8 mouse cellular contexts compared by ENCODE assay signal in the genomic region with DNA sequence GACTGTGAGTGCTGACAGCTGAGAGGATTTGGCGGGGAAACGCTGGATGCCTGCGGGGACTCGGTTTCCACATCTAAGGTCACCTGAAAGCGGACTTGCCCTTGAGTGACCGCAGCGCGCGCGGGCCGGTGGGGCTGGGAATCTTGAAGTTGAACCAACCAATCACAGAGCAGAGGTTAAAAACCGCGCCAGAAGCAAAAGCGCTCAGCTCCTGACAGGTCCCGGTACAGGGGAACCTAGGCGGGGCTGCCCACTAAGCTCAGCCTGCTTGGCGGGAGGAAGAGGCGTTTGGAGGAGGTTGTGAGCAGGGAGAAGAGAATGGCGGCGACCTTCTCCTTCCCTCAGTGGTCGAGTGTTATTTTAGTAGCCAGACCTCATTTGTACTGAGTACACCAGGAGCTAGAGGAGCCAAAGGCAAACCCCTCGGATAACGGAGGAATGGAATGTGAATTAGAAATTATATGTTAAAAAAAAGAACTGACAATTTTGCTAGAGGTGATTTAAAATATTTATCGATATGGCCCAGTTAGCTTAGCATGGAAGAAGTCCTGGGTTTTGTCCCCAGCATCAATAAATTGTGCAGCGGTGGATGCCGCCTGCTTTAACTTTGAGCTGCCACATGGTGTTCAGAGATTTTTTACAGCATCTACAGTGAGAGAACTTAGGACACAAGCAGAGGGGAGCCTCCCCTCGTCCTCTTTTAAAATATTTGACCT. TPM values are rescaled to one million over a fixed set of nuclear protein-coding genes. Genes with fewer than 3 reads are reported as not detected.
DNase-seq lines count a peak whose midpoint lies in the region; ATAC-seq and TF ChIP-seq lines count a peak whose summit lies in the region.

No protein-coding gene starts in this region.

- no peaks in the 10 kb centered on the region for H3K9me3 ChIP-seq in ES-Bruce4 (replicated peaks; ENCODE audit: control insufficient read depth, insufficient read depth, low read length, poor library complexity, severe bottlenecking)
- no peaks in the 10 kb centered on the region for H3K9me3 ChIP-seq in embryonic facial prominence, embryonic 15.5 days (replicated peaks)
- H3K9me3 ChIP-seq in intestine, postnatal 0 days (ENCODE audit: control insufficient read depth), result no peaks in the 10 kb centered on the region
- no peaks in the 10 kb centered on the region for H3K9me3 ChIP-seq in stomach, embryonic 15.5 days

- DNase-seq in 3134 (ENCODE audit: extremely low read depth, insufficient read length, low spot score), result peak; percentile 87
- DNase-seq in layer of hippocampus, adult 11-12 months (ENCODE audit: low spot score), result no peak
- DNase-seq in frontal cortex, postnatal 14 days (ENCODE audit: low spot score in 2 of 2), result no peak

- H3K9ac ChIP-seq in ES-Bruce4 (ENCODE audit: low read depth, poor library complexity, severe bottlenecking), result peak overlapping the region; percentile 79
- H3K9ac ChIP-seq in embryonic facial prominence, embryonic 15.5 days, result no peak overlapping the region
- H3K9ac ChIP-seq in intestine, postnatal 0 days (ENCODE audit: low read depth, low read length), result no peak overlapping the region
- H3K9ac ChIP-seq in stomach, embryonic 15.5 days, result peak overlapping the region; percentile 43; the same call in 1 of the 2 replicates

- TF ChIP-seq CTCF in ES-Bruce4 (IDR thresholded peaks at IDR 0.05; ENCODE audit: low read depth, low read length), result no peak
- TF ChIP-seq CTCF in intestine, postnatal 0 days (IDR thresholded peaks at IDR 0.05; ENCODE audit: low read depth), result no peak

- H3K4me2 ChIP-seq in embryonic facial prominence, embryonic 15.5 days (replicated peaks), result peak overlapping the region; percentile 97
- peak overlapping the region; percentile 96 for H3K4me2 ChIP-seq in intestine, postnatal 0 days (replicated peaks; ENCODE audit: low read depth)
- H3K4me2 ChIP-seq in stomach, embryonic 15.5 days, result peak overlapping the region; percentile 86

- no peaks in the 10 kb centered on the region for H3K27me3 ChIP-seq in ES-Bruce4 (ENCODE audit: control insufficient read depth, insufficient read depth, low read length, poor library complexity, severe bottlenecking)
- no peaks in the 10 kb centered on the region for H3K27me3 ChIP-seq in embryonic facial prominence, embryonic 15.5 days
- no peaks in the 10 kb centered on the region for H3K27me3 ChIP-seq in intestine, postnatal 0 days (replicated peaks; ENCODE audit: control insufficient read depth, insufficient read depth, low read length)
- H3K27me3 ChIP-seq in stomach, embryonic 15.5 days (replicated peaks), result no peaks in the 10 kb centered on the region

- TF ChIP-seq EP300 in ES-Bruce4 (IDR thresholded peaks at IDR 0.05; ENCODE audit: insufficient read depth, low read depth, low read length), result 0 out of 2 replicates have a peak, but pooled peaks have one; percentile 52

- WGBS in embryonic facial prominence, embryonic 15.5 days, result under 1% methylated on average over 27 of the region's 27 CpGs
- 4% methylated on average over 27 of the region's 27 CpGs for WGBS in intestine, postnatal 0 days
- WGBS in stomach, embryonic 15.5 days, result 1% methylated on average over 27 of the region's 27 CpGs

- H3K4me3 ChIP-seq in ES-Bruce4 (ENCODE audit: low read depth, low read length), result peak overlapping the region; percentile 87
- peak overlapping the region; percentile 91 for H3K4me3 ChIP-seq in embryonic facial prominence, embryonic 15.5 days (replicated peaks)
- peak overlapping the region; percentile 87 for H3K4me3 ChIP-seq in intestine, postnatal 0 days (ENCODE audit: low read depth, low read length)
- H3K4me3 ChIP-seq in stomach, embryonic 15.5 days (replicated peaks), result peak overlapping the region; percentile 86

- ATAC-seq in embryonic facial prominence, embryonic 15.5 days (ENCODE audit: insufficient number of reproducible peaks, low FRiP score, low TSS enrichment, low read depth), result no peak
- ATAC-seq in intestine, postnatal 0 days, result peak; percentile 11; the same call in 1 of the 2 replicates
- ATAC-seq in megakaryocyte, adult 5-6 weeks (ENCODE audit: poor library complexity, severe bottlenecking), result peak; percentile 36
- ATAC-seq in stomach, embryonic 15.5 days (ENCODE audit: insufficient read depth, low FRiP score, low read depth), result peak; percentile 61; the same call in 1 of the 2 replicates

- no peaks in the 10 kb centered on the region for H3K4me1 ChIP-seq in ES-Bruce4 (ENCODE audit: control insufficient read depth, insufficient read depth, low read length)
- peaks cover 46% of the 10 kb centered on the region for H3K4me1 ChIP-seq in embryonic facial prominence, embryonic 15.5 days
- 0 out of 2 replicates have a peak, but pooled peaks cover 5% of the 10 kb centered on the region for H3K4me1 ChIP-seq in intestine, postnatal 0 days (replicated peaks; ENCODE audit: control insufficient read depth, insufficient read depth, low read length)
- H3K4me1 ChIP-seq in stomach, embryonic 15.5 days, result peaks cover 23% of the 10 kb centered on the region

- TF ChIP-seq POLR2A in ES-Bruce4 (IDR thresholded peaks at IDR 0.05; ENCODE audit: insufficient read depth, low read length), result peak; percentile 36

- H3K36me3 ChIP-seq in ES-Bruce4 (ENCODE audit: control insufficient read depth, insufficient read depth, low read length, poor library complexity, severe bottlenecking), result peaks cover 32% of the 10 kb centered on the region
- 0 out of 2 replicates have a peak, but pooled peaks cover 2% of the 10 kb centered on the region for H3K36me3 ChIP-seq in embryonic facial prominence, embryonic 15.5 days
- no peaks in the 10 kb centered on the region for H3K36me3 ChIP-seq in intestine, postnatal 0 days (ENCODE audit: control insufficient read depth, insufficient read depth)
- no peaks in the 10 kb centered on the region for H3K36me3 ChIP-seq in stomach, embryonic 15.5 days

- peak overlapping the region; percentile 60 for H3K27ac ChIP-seq in ES-Bruce4 (ENCODE audit: insufficient read depth, low read length)
- H3K27ac ChIP-seq in embryonic facial prominence, embryonic 15.5 days (replicated peaks), result no peak overlapping the region
- H3K27ac ChIP-seq in intestine, postnatal 0 days (ENCODE audit: low read depth, low read length), result no peak overlapping the region
- H3K27ac ChIP-seq in stomach, embryonic 15.5 days, result peak overlapping the region; percentile 41; the same call in 1 of the 2 replicates

RNA-seq across cellular contexts. Expression of gene Rrm2, which starts 1.1 kb away (rescaled TPM):
- 297 and 319 TPM in 2 replicates for polyA plus RNA-seq in ES-Bruce4 (2011; ENCODE audit: insufficient read depth, insufficient read length, low read depth, missing spikeins)
- 142 and 158 TPM in 2 replicates for polyA plus RNA-seq in embryonic facial prominence, embryonic 15.5 days (2015; fragmentation: Nextera tagmentation; extraction: Ambion mirVana)
- 36.9 and 37.4 TPM in 2 replicates for polyA plus RNA-seq in intestine, postnatal 0 days (2015; fragmentation: Nextera tagmentation; extraction: Ambion mirVana)
- 157 TPM in 2 replicates for total RNA-seq in megakaryocyte, adult 5-6 weeks (2015)
- total RNA-seq in megakaryocyte, adult 5-6 weeks (2017), result 134 and 135 TPM in 2 replicates
- 172 and 175 TPM in 2 replicates for polyA plus RNA-seq in stomach, embryonic 15.5 days (2015; fragmentation: Nextera tagmentation; extraction: Ambion mirVana)

RNA-seq across cellular contexts. Expression of gene Cys1, which starts 25.3 kb away (rescaled TPM):
- not detected in 2 replicates for polyA plus RNA-seq in ES-Bruce4 (2011; ENCODE audit: insufficient read depth, insufficient read length, low read depth, missing spikeins)
- 6.2 and 6.5 TPM in 2 replicates for polyA plus RNA-seq in embryonic facial prominence, embryonic 15.5 days (2015; fragmentation: Nextera tagmentation; extraction: Ambion mirVana)
- 1.3 and 1.7 TPM in 2 replicates for polyA plus RNA-seq in intestine, postnatal 0 days (2015; fragmentation: Nextera tagmentation; extraction: Ambion mirVana)
- total RNA-seq in megakaryocyte, adult 5-6 weeks (2015), result not detected in 2 replicates
- total RNA-seq in megakaryocyte, adult 5-6 weeks (2017), result not detected in 2 replicates
- 2.4 and 3.0 TPM in 2 replicates for polyA plus RNA-seq in stomach, embryonic 15.5 days (2015; fragmentation: Nextera tagmentation; extraction: Ambion mirVana)

RNA-seq across cellular contexts. Expression of gene Klf11, which starts 55.8 kb away (rescaled TPM):
- 20.2 and 23.8 TPM in 2 replicates for polyA plus RNA-seq in ES-Bruce4 (2011; ENCODE audit: insufficient read depth, insufficient read length, low read depth, missing spikeins)
- 13.0 and 13.1 TPM in 2 replicates for polyA plus RNA-seq in embryonic facial prominence, embryonic 15.5 days (2015; fragmentation: Nextera tagmentation; extraction: Ambion mirVana)
- 7.3 and 8.1 TPM in 2 replicates for polyA plus RNA-seq in intestine, postnatal 0 days (2015; fragmentation: Nextera tagmentation; extraction: Ambion mirVana)
- 7.7 and 9.6 TPM in 2 replicates for total RNA-seq in megakaryocyte, adult 5-6 weeks (2015)
- total RNA-seq in megakaryocyte, adult 5-6 weeks (2017), result 7.9 and 9.2 TPM in 2 replicates
- polyA plus RNA-seq in stomach, embryonic 15.5 days (2015; fragmentation: Nextera tagmentation; extraction: Ambion mirVana), result 11.2 and 12.0 TPM in 2 replicates

Comparison
In these comparisons a context has a peak if more than half of its experiments do, and no peak if none do; other contexts are left out.
1. H3K27ac ChIP-seq: peak in ES-Bruce4 (single experiment) and stomach, embryonic 15.5 days (single experiment); none in embryonic facial prominence, embryonic 15.5 days (single experiment) and intestine, postnatal 0 days (single experiment).
2. H3K9ac ChIP-seq: peak in ES-Bruce4 (single experiment) and stomach, embryonic 15.5 days (single experiment); none in embryonic facial prominence, embryonic 15.5 days (single experiment) and intestine, postnatal 0 days (single experiment).
3. Peak in every context shown above with its lines, with median percentiles within 50 percentile points of each other: H3K4me3 ChIP-seq and H3K4me2 ChIP-seq.